Mouse (Mus musculus) CH12.LX (cell line): ENCODE data around the gene Vmn2r56.

Experiments used
- CTCF ChIP-seq, 2 experiments: IDR thresholded peaks in 1 of 2; conservative IDR thresholded peaks in 1 of 2; 2 replicates each; pipeline ENCODE4 v1.5.1; 2011 to 2012; ENCODE audit warnings: low read depth in 2 of 2, low read length in 2 of 2, improper control_type of control experiment in 1 of 2, inconsistent platforms in 1 of 2, mild to moderate bottlenecking in 1 of 2, moderate library complexity in 1 of 2
- ETS1 ChIP-seq: conservative IDR thresholded peaks from 2 replicates; pipeline ENCODE4 v1.6.1; 2012; ENCODE audit warnings: low read depth, mild to moderate bottlenecking, inconsistent platforms, low read length, improper control_type of control experiment, moderate library complexity
- GABPA ChIP-seq: IDR thresholded peaks from 2 replicates; pipeline ENCODE4 v1.6.1; 2012; ENCODE audit warnings: low read depth, low read length, improper control_type of control experiment, inconsistent platforms; ENCODE audit not compliant: insufficient replicate concordance
- HCFC1 ChIP-seq: IDR thresholded peaks from 2 replicates; pipeline ENCODE4 v1.6.1; 2012; ENCODE audit warnings: low read depth, mild to moderate bottlenecking, inconsistent platforms, low read length, improper control_type of control experiment
- MAFK ChIP-seq: IDR thresholded peaks from 2 replicates; pipeline ENCODE4 v1.6.1; 2011; ENCODE audit warnings: low read length, improper control_type of control experiment; ENCODE audit not compliant: insufficient replicate concordance
- POLR2A ChIP-seq: IDR thresholded peaks from 2 replicates; pipeline ENCODE4 v1.6.1; 2011; ENCODE audit warnings: low read depth, mild to moderate bottlenecking, improper control_type of control experiment, low read length
- RAD21 ChIP-seq: IDR thresholded peaks from 2 replicates; pipeline ENCODE4 v1.6.1; 2011; ENCODE audit warnings: low read depth, mild to moderate bottlenecking, low read length, improper control_type of control experiment, moderate library complexity
- SIN3A ChIP-seq: IDR thresholded peaks from 2 replicates; pipeline ENCODE4 v1.6.1; 2012; ENCODE audit warnings: low read length, improper control_type of control experiment, inconsistent platforms
- TBP ChIP-seq: conservative IDR thresholded peaks from 2 replicates; pipeline ENCODE4 v1.6.1; 2011; ENCODE audit warnings: low read depth, low read length, improper control_type of control experiment
- TCF12 ChIP-seq: IDR thresholded peaks from 2 replicates; pipeline ENCODE4 v1.6.1; 2014; ENCODE audit warnings: low read depth, mild to moderate bottlenecking, inconsistent platforms, low read length, improper control_type of control experiment
- USF1 ChIP-seq: IDR thresholded peaks from 2 replicates; pipeline ENCODE4 v1.6.1; 2014; ENCODE audit warnings: low read depth, mild to moderate bottlenecking, inconsistent platforms, low read length, improper control_type of control experiment

GRCm38 (mm10) chr7:12774606-12775005 lies 39.8 kb upstream of the Vmn2r56 start:
- peak in 1 of 2 experiments; percentile 20; a peak in 2 of 4 replicates for TF ChIP-seq CTCF (conservative IDR thresholded peaks at IDR 0.05 in 1 of 2, IDR thresholded peaks at IDR 0.05 in 1 of 2; ENCODE audit: low read depth in 2 of 2, low read length in 2 of 2)
- TF ChIP-seq TCF12, result no peak
- no peak for TF ChIP-seq ETS1
- no peak; the same call in 1 of the 2 replicates for TF ChIP-seq RAD21
- TF ChIP-seq GABPA, result no peak
- TF ChIP-seq USF1, result no peak
- TF ChIP-seq HCFC1, result no peak
- no peak for TF ChIP-seq TBP
- no peak for TF ChIP-seq POLR2A
- TF ChIP-seq SIN3A, result no peak
- TF ChIP-seq MAFK, result no peak
